Mouse (Mus musculus) megakaryocyte, embryonic 14.5 days (primary cell): ENCODE data around the gene Hexb.

Experiments
- FLI1 ChIP-seq: IDR thresholded peaks from 2 replicates; pipeline ENCODE4 v1.6.1; 2012; ENCODE audit warnings: low read length, inconsistent platforms, mixed read lengths
- GATA1 ChIP-seq: IDR thresholded peaks from 3 replicates; pipeline ENCODE4 v1.6.1; 2012; ENCODE audit warnings: mixed read lengths, low read length, inconsistent platforms, borderline replicate concordance

DNA sequence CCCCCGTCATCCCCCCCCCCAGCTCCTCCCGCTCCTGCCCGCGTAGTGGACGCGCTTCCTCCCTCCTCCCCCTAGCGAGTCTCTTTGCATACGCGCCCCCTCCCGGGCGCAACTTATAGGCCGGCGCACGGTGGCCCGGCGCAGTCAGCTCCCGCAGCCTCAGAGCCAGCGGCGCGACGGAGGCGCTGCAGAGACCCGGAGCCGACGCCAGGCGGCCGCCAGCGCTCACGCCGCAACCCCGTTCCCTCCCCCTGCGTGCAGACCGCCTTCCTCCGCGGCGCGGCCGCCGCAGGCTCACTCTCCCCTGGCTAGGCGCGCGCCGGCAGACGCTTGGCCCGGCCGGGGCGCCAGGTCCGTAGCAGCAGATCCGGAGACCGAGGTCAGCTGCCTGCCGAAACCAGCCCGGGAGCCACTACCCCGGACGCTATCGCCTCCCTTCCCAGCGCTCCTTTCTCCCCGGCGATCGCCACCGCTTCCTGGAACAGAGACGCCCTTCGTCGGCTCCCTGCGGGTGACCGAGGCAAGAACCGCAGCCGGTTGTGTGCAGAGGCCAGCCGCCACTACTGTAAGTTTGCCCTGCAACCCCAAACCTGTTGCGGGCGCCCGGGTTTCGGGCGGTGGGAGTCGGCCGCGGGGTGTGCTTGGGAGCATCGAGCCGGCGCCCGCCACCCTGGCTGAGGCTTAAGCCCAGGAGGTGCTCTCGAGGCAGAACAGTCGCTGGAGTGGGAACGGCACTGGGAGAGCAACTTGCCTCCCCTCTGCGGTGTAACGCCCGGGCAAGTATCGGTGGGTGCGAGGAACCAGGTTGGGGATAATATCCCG, 43.0 kb upstream of the Hexb start, which contains the start of gene Enc1:
- TF ChIP-seq GATA1 (no peak), FLI1 (no peak)
